In the genomic region with DNA sequence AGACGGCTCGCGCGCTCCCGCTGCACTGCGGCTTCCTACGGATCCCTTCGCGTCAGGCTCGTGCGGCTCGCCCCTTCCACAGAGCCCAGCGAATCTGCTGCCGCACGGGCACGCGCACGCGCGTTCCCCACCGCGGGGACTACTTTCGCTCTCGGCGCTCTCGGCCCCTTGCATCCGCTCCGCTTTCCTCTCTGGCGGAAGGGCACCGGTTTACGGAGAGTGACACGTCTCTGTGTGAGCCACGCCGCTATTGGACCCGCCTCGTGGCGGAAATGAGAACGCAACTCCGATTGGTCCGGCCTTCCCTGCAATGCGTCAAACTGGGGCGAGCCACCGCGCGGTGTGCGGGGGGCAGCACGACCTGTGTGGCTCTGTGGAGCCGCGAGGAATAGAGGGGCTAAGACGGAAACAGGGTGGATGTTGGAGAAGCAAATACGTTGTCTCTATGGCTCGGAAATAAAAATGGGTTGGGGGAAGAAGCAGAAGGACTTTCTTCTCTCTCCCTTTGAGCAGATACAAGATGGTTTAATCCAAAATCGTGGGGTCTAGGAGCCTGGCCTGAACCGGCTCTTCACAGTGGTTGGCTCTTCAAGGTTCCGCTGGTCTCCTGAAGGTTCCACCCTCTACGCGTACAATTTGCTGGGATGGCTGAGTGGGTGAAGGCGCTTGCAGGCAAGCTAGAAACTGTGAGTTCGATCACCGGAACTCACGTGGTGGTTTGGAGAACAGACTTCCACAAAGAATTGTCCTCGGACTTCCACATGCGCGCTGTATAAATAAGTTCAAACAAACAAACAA, we compare ENCODE assay signal across 7 mouse cellular contexts. TPM values are rescaled to one million over a fixed set of nuclear protein-coding genes. Genes with fewer than 3 reads are reported as not detected.
DNase-seq lines count a peak whose midpoint lies in the region; ATAC-seq lines count a peak whose summit lies in the region.

A gene (minus strand): TSS at position 78 of the 798 bp plus-strand sequence.

- peak within 1 kb of the TSS; percentile 96 for H3K4me3 ChIP-seq in embryonic facial prominence, embryonic 12.5 days
- peak within 1 kb of the TSS; percentile 94 for H3K4me3 ChIP-seq in limb, embryonic 11.5 days (ENCODE audit: low read depth, low read length)
- H3K4me3 ChIP-seq in midbrain, embryonic 14.5 days (replicated peaks; ENCODE audit: low read depth, low read length): peak within 1 kb of the TSS; percentile 96

- H3K9ac ChIP-seq in embryonic facial prominence, embryonic 12.5 days: peak within 1 kb of the TSS; percentile 97
- H3K9ac ChIP-seq in limb, embryonic 11.5 days (ENCODE audit: low read length): peak within 1 kb of the TSS; percentile 93
- H3K9ac ChIP-seq in midbrain, embryonic 14.5 days (replicated peaks; ENCODE audit: low read length): peak within 1 kb of the TSS; percentile 98

- no peaks in the 10 kb centered on the region for H3K27me3 ChIP-seq in embryonic facial prominence, embryonic 12.5 days
- no peaks in the 10 kb centered on the region for H3K27me3 ChIP-seq in limb, embryonic 11.5 days (ENCODE audit: control insufficient read depth, insufficient read depth, low read length)
- no peaks in the 10 kb centered on the region for H3K27me3 ChIP-seq in midbrain, embryonic 14.5 days (ENCODE audit: control insufficient read depth, insufficient read depth, low read length)

- peak; percentile 98 for DNase-seq in adrenal gland, postnatal 25 days
- peak; percentile 100 for DNase-seq in heart, adult 11 months
- DNase-seq in kidney, adult 18-20 months: peak; percentile 100
- DNase-seq in limb, embryonic 11.5 days (ENCODE audit: low spot score): peak; percentile 100
- DNase-seq in midbrain, embryonic 14.5 days: peak; percentile 100
- DNase-seq in spleen, adult 18-20 months: peak; percentile 98 to 99

- peak within 1 kb of the TSS; percentile 97 for H3K27ac ChIP-seq in embryonic facial prominence, embryonic 12.5 days
- H3K27ac ChIP-seq in limb, embryonic 11.5 days (replicated peaks; ENCODE audit: low read depth, low read length): peak within 1 kb of the TSS; percentile 85
- peak within 1 kb of the TSS; percentile 93 for H3K27ac ChIP-seq in midbrain, embryonic 14.5 days (replicated peaks; ENCODE audit: low read depth, low read length)

- peak within 1 kb of the TSS; percentile 88 for H3K4me2 ChIP-seq in embryonic facial prominence, embryonic 12.5 days (replicated peaks)
- peak within 1 kb of the TSS; percentile 89 for H3K4me2 ChIP-seq in limb, embryonic 11.5 days (ENCODE audit: low read depth, severe bottlenecking)
- peak within 1 kb of the TSS; percentile 98 for H3K4me2 ChIP-seq in midbrain, embryonic 14.5 days (ENCODE audit: low read length)

- 2% methylated on average over 64 of the region's 64 CpGs for WGBS in embryonic facial prominence, embryonic 12.5 days
- WGBS in limb, embryonic 11.5 days: 2% methylated on average over 63 of the region's 64 CpGs
- WGBS in midbrain, embryonic 14.5 days: 3% methylated on average over 62 of the region's 64 CpGs

- H3K36me3 ChIP-seq in embryonic facial prominence, embryonic 12.5 days: peaks cover 4% of the 10 kb centered on the region
- H3K36me3 ChIP-seq in limb, embryonic 11.5 days (ENCODE audit: control insufficient read depth, insufficient read depth, low read length): 0 out of 2 replicates have a peak, but pooled peaks cover under 1% of the 10 kb centered on the region
- peaks cover 15% of the 10 kb centered on the region for H3K36me3 ChIP-seq in midbrain, embryonic 14.5 days (ENCODE audit: control insufficient read depth, insufficient read depth, low read length)

- peak; percentile 87 for ATAC-seq in embryonic facial prominence, embryonic 12.5 days (ENCODE audit: insufficient number of reproducible peaks, insufficient read depth, low FRiP score, low TSS enrichment)
- peak; percentile 91 for ATAC-seq in limb, embryonic 11.5 days (ENCODE audit: insufficient number of reproducible peaks, low FRiP score, low TSS enrichment, low read depth)
- peak; percentile 91 for ATAC-seq in midbrain, embryonic 14.5 days (ENCODE audit: low FRiP score, low TSS enrichment)

- no peaks in the 10 kb centered on the region for H3K9me3 ChIP-seq in embryonic facial prominence, embryonic 12.5 days
- H3K9me3 ChIP-seq in limb, embryonic 11.5 days (ENCODE audit: control insufficient read depth, low read length): no peaks in the 10 kb centered on the region
- H3K9me3 ChIP-seq in midbrain, embryonic 14.5 days (ENCODE audit: control insufficient read depth, low read length): no peaks in the 10 kb centered on the region

- peaks cover 38% of the 10 kb centered on the region for H3K4me1 ChIP-seq in embryonic facial prominence, embryonic 12.5 days
- H3K4me1 ChIP-seq in limb, embryonic 11.5 days (ENCODE audit: control insufficient read depth, insufficient read depth, low read length): peaks cover 31% of the 10 kb centered on the region
- H3K4me1 ChIP-seq in midbrain, embryonic 14.5 days (ENCODE audit: control insufficient read depth, insufficient read depth, low read length): peaks cover 31% of the 10 kb centered on the region

RNA-seq across cellular contexts. Expression of the gene that starts here (rescaled TPM):
- total RNA-seq in adrenal gland, postnatal 25 days (2021): 242 and 255 TPM in 2 replicates
- polyA plus RNA-seq in embryonic facial prominence, embryonic 12.5 days (2016; fragmentation: Nextera tagmentation; extraction: Ambion mirVana): 123 and 134 TPM in 2 replicates
- polyA plus RNA-seq in limb, embryonic 11.5 days (2014; fragmentation: Nextera tagmentation; extraction: Ambion mirVana): 176 and 201 TPM in 2 replicates
- polyA plus RNA-seq in midbrain, embryonic 14.5 days (2014; fragmentation: Nextera tagmentation; extraction: Ambion mirVana): 494 and 652 TPM in 2 replicates

Comparison
In these comparisons a context has a peak if more than half of its experiments do, and no peak if none do; other contexts are left out.
1. Peak in every context shown above with its lines: DNase-seq, ATAC-seq, H3K4me3 ChIP-seq and H3K27ac ChIP-seq.